Mouse (Mus musculus): Measurements from ENCODE around the gene Sh3glb1.
A peak's percentile ranks its signal among the peaks of the same experiment; 100 is the strongest.
"Not testable (repeated sequence)": the region's sequence is repeated elsewhere in the genome, so short reads cannot be mapped to it uniquely, and the experiment has no call there.

Sh3glb1 gene

GRCm38 (mm10) chr3:144719901-144720747, at the start of gene Sh3glb1:
Gene Sh3glb1 (minus strand): TSS chr3:144720335.
- DNase-seq (ENCODE audit: low read depth, low spot score) = peak; percentile 96

- no peak for DNase-seq (ENCODE audit: low read depth, low spot score)
Observed at GRCm38 (mm10) chr3:144765161-144765560, 45.0 kb upstream of the Sh3glb1 start.

GRCm38 (mm10) chr3:144761454-144761853, 41.3 kb upstream of the Sh3glb1 start:
- DNase-seq (ENCODE audit: low read depth, low spot score) = no peak

GRCm38 (mm10) chr3:144760592-144761309, 40.6 kb upstream of the Sh3glb1 start, which contains the start of gene Clca3a1:
Gene Clca3a1 (minus strand): TSS chr3:144760977.
- DNase-seq (ENCODE audit: low read depth, low spot score) = no peak

- no peak for DNase-seq (ENCODE audit: low read depth, low spot score)
Observed at GRCm38 (mm10) chr3:144759719-144760118, 39.6 kb upstream of the Sh3glb1 start.

GRCm38 (mm10) chr3:144756103-144756502, 36.0 kb upstream of the Sh3glb1 start:
- DNase-seq (ENCODE audit: low read depth, low spot score) = not testable (repeated sequence)

- DNase-seq (ENCODE audit: low read depth, low spot score) = peak; percentile 11
Observed at GRCm38 (mm10) chr3:144753120-144753519, 33.0 kb upstream of the Sh3glb1 start.

GRCm38 (mm10) chr3:144749062-144749963, 29.2 kb upstream of the Sh3glb1 start:
- not testable (repeated sequence) for DNase-seq (ENCODE audit: low read depth, low spot score)

- not testable (repeated sequence) for DNase-seq (ENCODE audit: low read depth, low spot score)
Observed at GRCm38 (mm10) chr3:144747706-144748105, 27.6 kb upstream of the Sh3glb1 start.

GRCm38 (mm10) chr3:144738396-144738795, 18.3 kb upstream of the Sh3glb1 start:
- not testable (repeated sequence) for DNase-seq (ENCODE audit: low read depth, low spot score)

GRCm38 (mm10) chr3:144736831-144737230, 16.7 kb upstream of the Sh3glb1 start:
- DNase-seq (ENCODE audit: low read depth, low spot score) = no peak

- peak; percentile 46 for DNase-seq (ENCODE audit: low read depth, low spot score)
Observed at GRCm38 (mm10) chr3:144723455-144723854, 3.3 kb upstream of the Sh3glb1 start.

GRCm38 (mm10) chr3:144722566-144722965, 2.4 kb upstream of the Sh3glb1 start:
- DNase-seq (ENCODE audit: low read depth, low spot score) = not testable (repeated sequence)

- DNase-seq (ENCODE audit: low read depth, low spot score) = no peak
Observed at GRCm38 (mm10) chr3:144721860-144722256, 1.7 kb upstream of the Sh3glb1 start.

GRCm38 (mm10) chr3:144721077-144721859, 1.1 kb upstream of the Sh3glb1 start:
- peak; percentile 12 for DNase-seq (ENCODE audit: low read depth, low spot score)

- DNase-seq (ENCODE audit: low read depth, low spot score) = peak; percentile 79
Observed at GRCm38 (mm10) chr3:144719088-144719900, 841 bp downstream of the Sh3glb1 start.

- no peak for DNase-seq (ENCODE audit: low read depth, low spot score)
Observed at GRCm38 (mm10) chr3:144718706-144719087, 1.4 kb downstream of the Sh3glb1 start.

- no peak for DNase-seq (ENCODE audit: low read depth, low spot score)
Observed at GRCm38 (mm10) chr3:144717835-144718234, 2.3 kb downstream of the Sh3glb1 start.

GRCm38 (mm10) chr3:144717121-144717520, 3.0 kb downstream of the Sh3glb1 start:
- DNase-seq (ENCODE audit: low read depth, low spot score) = no peak

- no peak for DNase-seq (ENCODE audit: low read depth, low spot score)
Observed at GRCm38 (mm10) chr3:144715901-144716300, 4.2 kb downstream of the Sh3glb1 start.

Measured in CD4-positive helper T cell, adult 2 months (primary cell).